Mouse (Mus musculus): Measurements from ENCODE around the gene Abca4.

The Abca4 gene

DNA sequence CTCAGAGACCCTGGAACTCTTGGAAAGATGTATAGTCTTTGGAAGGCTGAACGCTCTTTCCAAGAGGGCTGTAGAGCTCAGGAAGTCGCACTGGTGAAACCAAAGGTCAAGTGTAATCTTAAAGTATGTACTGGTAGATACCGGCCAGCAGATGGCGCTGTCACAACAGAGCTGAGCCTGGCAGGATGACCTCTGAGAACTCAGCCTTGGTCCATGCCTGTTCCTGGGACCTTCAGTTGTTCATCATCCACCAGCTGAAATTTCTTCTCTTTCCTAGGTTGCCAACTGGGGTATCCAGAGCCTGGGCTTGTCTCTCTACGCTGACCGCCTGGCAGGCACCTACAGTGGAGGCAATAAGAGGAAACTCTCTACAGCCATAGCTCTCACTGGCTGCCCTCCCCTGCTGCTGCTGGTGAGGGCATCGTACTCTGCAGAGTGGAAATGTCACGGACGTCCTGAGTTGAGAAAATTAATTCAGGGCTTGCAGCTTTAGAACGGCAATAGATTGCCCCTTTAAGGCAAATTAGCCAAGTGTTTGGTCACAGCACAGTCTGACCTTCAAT is 125.5 kb downstream of the Abca4 start:
- DNase-seq (ENCODE audit: low read depth in 1 of 2, low spot score in 2 of 2): peak; percentile 13 to 20

DNA sequence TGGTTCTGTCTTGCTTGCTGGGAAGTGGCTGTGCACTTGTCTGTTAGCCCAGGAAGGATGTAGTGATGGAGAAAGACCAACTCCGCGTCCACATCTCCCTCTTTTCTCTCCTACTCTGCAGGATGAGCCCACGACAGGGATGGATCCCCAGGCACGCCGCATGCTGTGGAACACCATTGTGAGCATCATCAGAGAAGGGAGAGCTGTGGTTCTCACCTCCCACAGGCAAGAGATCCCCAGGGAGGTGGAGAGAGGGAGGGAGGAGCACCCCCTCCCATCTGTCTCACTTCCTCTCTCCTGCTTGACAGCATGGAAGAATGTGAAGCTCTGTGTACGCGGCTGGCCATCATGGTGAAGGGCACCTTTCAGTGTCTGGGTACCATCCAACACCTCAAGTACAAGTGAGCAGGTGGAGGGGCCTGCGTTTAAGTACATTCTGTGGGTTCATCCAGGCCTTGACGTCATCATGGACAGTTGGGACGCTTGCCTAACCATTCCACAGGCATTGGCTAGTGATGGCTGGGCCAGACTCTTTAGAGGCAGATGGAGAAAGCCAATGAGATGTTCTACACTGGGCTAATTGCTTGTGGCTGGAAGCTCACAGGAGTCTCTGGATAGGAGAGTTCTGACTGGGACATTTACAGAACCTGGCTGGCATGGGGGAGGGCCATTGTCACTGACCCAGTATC is 126.5 kb downstream of the Abca4 start:
- no peak for DNase-seq (ENCODE audit: low read depth in 1 of 2, low spot score in 2 of 2)

DNA sequence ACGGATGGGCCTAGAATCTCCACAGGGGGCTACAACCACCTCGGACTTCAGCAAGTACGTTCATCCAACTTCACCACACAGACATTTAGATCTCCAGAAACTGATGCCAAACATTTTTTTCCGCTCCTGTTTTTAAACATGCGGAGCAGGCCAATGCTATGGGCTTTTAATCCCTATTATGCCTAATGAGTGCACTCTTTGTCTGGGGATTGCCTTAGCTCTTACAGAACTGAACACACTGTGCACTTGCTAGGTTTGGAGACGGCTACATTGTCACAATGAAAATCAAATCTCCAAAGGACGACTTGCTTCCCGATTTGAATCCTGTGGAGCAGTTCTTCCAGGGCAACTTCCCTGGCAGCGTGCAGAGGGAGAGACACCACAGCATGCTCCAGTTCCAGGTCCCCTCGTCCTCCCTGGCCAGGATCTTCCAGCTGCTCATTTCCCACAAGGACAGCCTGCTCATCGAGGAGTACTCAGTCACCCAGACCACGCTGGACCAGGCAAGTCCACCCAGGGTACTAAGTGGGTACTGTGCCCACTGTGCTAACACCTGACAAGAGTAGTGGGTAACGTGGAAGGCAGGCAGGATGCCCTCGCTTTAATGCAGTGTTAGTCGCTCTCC is 129.4 kb downstream of the Abca4 start:
- no peak for DNase-seq (ENCODE audit: low read depth in 1 of 2, low spot score in 2 of 2)

DNA sequence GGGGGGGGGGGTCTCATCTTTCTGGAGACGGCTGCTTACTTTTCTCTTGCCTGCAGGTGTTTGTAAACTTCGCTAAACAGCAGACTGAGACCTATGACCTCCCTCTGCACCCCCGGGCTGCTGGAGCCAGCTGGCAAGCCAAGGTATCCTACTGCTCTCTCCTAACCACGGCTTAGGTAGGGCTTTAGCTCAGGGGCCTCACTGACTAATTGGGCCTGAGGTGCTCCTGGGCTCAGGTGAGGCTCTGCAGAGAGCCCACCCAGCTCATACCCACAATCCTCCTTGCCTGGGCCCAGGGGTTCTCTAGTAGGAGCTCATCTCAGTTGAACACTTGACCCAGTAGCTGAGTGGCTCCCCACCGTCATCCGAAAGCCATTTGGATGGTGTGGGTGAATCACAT is 131.8 kb downstream of the Abca4 start:
- DNase-seq (ENCODE audit: low read depth in 1 of 2, low spot score in 2 of 2): no peak

DNA sequence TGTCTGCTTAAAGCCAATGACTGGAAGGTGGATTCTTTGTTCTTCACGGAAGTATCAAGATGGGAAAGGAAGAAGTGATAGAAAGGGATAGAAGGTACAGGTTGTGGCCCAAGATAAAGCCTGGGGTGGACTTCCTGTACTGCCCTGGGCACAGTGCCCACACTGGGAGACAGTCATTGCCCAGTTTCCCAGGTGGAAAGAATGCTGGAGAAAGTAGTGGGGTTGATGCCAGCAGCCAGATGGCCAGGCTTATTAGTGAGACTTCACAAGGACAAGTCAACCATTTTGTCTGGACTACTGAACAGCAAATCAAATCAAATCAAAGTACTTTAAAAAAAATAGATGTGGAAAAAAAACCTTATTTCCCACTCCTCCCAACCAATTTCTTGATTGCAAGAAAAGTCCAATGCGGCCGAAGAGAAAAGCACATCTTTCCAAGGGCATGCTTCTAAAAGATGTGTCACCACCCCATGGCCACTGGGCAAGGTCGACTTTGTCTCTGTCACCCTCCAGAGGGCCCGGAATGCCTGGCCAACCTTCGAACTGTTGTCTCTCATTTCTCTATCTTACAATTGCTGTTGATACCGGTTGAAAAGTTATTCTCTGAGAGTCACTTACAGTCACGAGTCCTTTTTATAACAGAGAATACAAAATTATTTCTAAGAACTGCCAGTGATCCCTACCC is 132.6 kb downstream of the Abca4 start:
- no peak for DNase-seq (ENCODE audit: low read depth in 1 of 2, low spot score in 2 of 2)

DNA sequence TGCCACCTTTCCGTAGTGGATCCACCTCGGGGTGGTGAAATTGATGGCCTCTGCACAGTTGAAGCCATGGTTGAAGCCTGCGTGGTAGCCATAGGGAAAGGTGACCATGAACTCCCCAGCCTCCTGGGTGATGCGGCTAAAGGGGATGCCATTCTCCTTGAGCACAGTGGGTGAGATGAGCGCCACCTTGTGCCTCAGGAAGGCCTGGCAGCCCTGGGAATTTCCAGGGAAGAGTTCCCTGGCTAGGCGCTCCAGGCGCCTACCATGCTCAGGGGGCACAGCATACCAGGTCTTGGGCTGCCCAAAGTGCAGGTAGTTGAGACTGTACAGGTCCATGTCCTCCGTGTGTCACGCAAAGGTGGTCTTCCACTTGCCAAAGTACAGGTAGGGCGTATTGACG is 139.9 kb downstream of the Abca4 start:
- DNase-seq (ENCODE audit: low read depth in 1 of 2, low spot score in 2 of 2): no peak

DNA sequence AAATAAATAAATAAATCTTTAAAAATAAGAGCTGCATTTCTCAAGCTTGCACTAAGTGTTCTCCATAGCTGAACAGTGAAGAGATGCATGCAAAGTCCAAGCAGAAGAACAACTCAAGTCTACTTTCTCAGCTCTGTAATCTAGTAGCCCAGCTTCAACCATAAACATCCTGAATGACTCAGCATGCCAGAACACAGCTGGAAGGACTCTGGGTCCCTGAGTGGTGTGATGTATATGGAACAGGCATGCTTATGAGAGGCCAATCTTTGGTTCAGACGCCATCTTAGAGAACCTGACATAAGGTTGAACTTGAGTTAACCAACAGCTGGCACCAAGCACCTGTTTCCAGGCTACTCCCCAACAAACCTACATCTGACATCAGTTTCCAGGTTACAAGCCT is 142.7 kb downstream of the Abca4 start:
- DNase-seq (ENCODE audit: low read depth in 1 of 2, low spot score in 2 of 2): no peak

DNA sequence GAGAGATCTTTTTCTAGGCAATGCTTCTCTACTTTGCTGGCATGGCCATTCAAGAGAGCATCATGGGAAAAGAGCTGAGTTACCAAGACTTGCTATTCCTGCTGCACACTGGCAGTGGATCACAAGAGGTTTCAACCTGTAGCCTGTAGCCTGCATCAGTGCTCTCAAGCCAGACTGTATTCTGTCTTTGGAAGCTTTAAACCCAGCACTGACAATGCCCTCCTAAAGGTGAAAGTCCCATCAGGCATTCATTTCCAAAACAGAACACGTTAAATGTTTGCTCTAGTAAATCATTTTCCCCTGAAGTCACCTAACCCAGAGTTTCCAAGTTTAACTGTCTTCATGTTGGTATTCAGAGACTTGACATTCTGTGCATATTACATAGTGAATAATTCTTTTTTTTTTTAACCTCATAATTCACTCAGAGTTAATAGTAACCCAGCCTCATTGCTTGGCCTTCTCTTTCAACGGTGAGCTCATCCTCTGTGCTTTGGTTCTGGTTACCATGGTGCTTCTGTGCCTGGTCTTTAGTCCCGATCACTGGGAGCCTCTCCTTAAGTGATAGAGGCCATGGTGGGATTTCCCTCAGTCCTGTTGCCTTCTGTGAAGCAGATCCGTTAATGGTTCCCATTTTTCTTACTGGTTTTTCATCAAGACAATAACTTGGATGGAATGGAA is 152.5 kb downstream of the Abca4 start:
- DNase-seq (ENCODE audit: low read depth in 1 of 2, low spot score in 2 of 2): no peak

DNA sequence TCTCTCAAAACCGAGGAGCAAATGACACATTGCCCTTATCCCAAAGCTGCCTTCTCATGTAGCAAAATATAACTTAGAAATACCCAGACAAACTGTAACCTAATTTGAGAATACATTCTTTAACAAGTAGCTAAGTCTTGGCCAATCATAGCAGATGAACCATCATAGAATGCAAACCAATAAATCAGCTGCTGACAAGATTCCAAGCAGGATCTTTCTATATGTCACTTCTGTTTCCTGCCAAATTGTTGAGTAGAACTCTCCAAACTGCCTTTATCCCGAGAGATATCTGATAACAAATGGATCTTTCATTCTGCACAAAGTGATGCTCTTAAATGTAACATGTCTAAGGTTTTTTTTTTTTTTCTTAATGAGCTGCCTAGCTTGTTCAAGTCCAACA is 154.3 kb downstream of the Abca4 start:
- DNase-seq (ENCODE audit: low read depth in 1 of 2, low spot score in 2 of 2): no peak

DNA sequence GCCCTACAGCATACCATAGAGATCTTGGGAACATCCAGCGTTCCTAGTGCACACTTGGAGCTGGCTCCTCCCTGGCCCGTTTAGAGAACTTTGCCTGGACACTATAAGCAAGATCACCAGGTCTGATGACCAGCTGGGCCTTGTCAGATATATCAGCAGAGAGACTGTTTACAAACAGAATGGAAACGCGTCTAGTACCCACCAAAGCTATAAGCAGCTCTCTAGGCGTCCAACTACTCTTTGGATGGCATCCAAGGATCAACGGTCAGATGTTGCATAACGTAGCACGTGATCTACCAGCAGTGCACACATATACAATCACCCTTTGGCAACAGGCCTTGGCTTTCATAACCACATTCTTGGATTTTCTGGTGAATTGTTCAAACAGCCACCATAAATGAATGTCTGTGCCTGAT is 154.7 kb downstream of the Abca4 start:
- DNase-seq (ENCODE audit: low read depth in 1 of 2, low spot score in 2 of 2): peak in 1 of 2 experiments; percentile 7

DNA sequence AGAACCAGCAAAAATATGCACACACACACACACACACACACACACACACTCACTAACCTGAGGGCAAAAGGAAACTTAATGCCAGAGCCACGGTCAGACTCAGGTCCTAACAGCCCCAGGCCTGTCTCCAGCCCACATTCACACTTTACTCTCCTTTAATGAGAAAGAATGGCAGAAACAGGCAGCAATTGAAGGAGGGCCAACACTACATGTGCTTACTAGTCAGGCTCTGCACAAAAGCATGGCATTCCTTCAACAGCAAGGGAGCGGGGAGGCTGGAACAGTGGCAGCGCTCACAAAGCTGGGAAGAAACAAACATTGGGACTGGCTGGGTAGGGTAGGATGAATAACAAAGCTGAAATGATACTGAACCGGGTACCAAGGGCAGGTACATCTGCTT is 155.4 kb downstream of the Abca4 start:
- no peak for DNase-seq (ENCODE audit: low read depth in 1 of 2, low spot score in 2 of 2)

DNA sequence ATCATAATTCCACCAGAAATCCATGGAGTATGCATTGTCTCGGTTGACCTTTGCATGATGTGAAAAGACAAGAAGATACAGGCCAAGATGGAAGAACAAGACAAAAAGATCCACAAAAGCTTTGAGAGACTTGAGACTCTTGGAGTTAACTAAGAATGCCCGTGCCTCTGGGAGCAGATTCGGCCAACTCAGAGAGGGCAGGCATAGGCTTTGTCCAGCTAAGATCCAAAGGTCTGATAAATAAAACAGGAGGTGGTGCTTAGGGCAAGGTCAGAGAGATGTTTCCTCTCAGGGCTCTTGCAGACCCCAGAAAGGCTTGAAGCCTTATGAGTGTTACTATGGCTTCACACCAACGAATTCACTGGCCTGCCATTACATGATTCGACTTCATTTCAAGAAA is 155.8 kb downstream of the Abca4 start:
- no peak for DNase-seq (ENCODE audit: low read depth in 1 of 2, low spot score in 2 of 2)

DNA sequence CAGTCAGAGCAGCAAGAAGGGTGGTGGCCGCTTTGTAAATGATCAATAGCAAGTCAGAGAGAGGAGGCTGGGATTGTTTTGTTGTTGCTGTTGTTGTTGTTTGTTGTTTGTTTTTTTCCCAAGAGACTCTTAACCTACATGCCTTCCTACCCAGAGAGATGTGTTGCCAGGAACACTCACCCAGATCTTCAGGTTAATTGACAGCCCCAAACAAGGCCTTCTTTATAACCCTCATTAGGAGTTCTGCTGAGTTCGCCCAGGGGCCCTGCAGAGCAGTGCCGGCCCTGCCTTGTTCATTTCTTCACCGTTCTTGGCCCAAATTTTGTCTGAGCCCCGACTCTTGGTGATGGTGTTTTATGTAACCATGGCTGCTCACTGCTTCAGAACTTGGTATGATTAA is 156.2 kb downstream of the Abca4 start:
- DNase-seq (ENCODE audit: low read depth in 1 of 2, low spot score in 2 of 2): no peak

DNA sequence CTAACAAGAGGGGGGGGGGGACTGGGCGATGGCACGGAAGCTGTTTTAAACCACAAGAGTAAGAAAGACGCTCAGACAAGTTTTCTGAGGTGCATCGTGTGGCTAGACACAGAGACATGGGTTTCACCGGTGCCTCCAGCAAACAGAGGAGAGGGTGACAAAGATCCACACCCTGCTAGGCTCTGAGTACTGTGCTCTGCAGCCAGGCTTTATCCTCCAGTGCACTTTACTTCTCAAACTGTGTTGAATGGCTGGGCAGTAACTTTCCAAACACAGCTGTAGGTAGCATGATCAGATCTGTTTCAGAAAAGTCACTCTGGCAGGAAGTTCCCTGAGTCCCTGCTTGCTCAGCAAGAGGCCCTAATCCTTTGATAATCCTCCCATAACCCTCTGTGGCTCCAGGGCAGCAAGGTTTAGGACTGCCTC is 158.1 kb downstream of the Abca4 start:
- DNase-seq (ENCODE audit: low read depth in 1 of 2, low spot score in 2 of 2): no peak

DNA sequence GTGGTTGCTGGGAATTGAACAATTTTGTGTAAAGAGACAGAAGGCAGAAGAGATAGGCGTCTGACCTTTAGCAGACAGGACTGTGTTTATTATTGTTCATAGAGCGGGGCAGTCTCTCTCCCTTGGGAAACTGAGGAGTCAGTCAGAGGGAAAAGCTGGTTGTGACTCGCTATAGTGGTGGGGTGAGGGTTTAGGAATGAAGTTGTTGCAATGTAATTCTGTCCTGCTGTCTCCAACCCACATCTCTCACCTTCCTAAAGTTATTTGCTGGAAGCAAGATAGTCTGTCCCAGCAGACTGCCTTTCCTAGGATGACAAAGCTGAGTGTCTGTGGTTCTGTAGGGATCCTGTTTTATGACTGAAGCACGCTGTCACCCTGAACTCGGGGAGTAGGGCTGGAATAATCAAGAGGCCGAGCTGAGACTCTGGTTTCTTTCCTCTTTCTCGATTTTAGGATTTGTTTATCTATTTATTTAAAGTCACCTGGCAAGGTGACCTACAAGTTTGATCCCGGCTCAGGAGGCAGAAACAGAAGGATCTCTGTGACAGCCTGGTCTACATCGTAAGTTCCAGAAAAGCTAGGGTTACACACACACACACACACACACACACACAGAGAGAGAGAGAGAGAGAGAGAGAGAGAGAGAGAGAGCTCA is 159.6 kb downstream of the Abca4 start:
- no peak for DNase-seq (ENCODE audit: low read depth in 1 of 2, low spot score in 2 of 2)

DNA sequence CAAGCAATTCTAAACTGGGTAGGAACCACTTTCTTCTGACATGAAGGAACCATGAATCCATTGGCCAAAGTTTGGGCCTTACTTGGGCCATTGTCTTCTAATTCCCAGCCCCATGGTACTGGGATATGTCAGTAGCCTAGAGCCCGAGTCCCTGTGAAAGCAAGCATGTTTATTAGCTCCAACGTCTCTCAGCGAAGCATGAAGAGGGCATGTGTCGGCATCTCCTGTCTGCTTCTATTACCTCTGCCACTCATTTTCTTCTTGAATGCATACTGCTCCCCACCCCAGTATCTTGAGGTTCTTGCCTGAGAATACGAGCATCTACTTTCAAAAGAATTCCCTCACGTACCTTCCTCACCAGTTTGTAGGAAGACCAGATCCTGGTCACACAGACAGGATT is 161.5 kb downstream of the Abca4 start:
- no peak for DNase-seq (ENCODE audit: low read depth in 1 of 2, low spot score in 2 of 2)

DNA sequence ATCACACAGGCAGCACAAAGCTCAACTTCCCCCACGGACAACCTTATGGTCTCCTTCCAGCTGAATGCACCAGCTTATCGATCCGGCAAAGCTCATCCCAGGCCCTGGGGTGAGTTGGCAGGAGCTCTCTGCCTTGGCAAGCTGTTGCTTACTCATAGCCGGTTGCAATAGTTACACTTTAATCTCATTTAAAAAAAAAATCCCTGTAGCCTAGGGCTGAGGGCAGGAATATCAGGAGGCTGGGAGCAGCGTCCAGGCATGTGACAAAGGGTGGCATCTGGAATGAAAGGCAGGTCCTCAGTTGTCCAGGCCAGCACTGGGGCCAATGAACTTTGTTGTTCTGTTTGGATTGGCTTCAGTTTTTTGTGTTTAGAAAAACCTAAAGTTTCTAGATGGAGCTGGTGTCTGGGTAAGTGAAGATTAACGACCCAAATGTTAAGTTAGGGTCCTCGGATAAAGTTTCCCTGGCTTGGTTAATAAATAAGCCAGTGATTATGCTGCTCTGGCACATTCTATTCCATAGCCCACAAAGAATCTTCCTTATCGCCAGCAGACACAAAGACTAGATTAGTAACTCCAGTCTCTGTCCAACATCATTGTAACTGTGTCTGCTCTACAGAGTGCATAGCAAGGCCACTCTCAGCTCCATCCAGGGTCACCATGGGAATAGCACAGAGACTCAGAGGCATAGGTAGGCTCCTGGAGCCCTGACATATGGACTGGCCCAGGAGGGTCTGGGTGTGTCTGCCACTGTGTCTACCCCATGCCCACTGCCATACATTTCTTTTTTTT is 162.2 kb downstream of the Abca4 start:
- no peak for DNase-seq (ENCODE audit: low read depth in 1 of 2, low spot score in 2 of 2)

DNA sequence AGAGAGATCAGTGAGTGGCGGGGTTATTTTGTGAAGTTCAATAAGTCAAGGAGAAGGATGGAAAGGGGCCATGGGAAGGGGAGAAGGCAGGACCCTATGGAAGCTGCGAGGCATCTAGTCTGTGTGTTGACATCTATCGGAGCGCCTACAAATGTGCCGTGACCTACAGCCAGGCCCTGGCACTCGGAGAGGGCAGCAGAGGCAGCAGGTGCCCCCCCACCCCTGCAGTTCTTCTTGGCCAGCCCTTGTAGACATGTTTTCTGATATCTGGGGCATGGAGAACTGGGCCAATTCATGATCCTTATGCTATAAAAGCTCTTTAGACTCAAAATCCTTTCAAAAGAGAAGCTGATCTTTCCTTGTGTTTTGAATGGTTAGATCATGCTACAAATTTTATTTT is 163.5 kb downstream of the Abca4 start:
- DNase-seq (ENCODE audit: low read depth in 1 of 2, low spot score in 2 of 2): no peak

DNA sequence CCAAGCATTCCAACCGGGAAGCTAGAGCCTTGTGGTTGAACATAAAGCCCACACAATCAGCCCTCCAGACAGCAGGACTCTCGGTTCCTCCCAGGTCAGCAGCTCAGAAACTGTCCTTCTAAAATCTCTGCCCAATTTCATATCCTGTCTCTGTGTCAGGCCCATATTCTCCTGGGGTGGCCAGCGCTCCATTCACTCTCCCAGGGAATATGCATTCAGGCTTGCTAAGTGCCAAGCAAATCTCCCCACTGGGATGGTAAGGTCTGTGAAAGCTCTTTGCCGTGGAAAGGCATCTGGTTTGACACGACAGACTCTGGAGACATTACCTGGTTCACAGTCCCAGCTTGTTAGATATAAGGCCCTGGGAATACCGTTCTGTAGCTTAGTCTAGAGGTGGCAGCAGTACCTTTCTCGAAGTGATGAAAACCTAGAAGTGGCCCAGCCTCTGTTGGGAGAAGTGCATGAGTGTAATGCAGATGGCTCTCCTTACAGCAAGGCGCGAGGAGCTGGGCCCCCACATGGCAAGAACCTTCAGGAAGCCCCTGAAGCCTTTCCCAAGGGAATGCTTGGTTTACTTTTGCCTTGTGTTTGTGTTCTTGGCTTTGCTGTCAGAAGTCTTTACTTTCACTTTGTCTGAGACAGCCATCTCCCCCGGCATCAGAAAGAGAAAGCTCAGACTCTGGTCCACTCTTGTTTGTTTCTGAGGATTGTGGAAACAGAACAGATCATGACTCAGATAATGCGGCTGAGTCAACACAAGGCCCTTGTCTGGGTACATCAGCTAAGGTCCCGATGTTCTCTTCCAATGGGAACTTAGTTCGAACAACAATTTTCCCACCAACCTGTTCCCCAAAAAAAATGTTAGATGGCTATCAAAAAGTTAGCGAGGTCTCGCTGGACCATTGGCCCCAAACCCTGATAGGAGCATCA is 164.3 kb downstream of the Abca4 start:
- DNase-seq (ENCODE audit: low read depth in 1 of 2, low spot score in 2 of 2): no peak
